Mouse (Mus musculus) natural killer cell, adult 2 months (primary cell): ENCODE data around the gene Brs3.

Experiments
- DNase-seq, 2 experiments: peaks; one replicate each; pipeline ENCODE4 v3.0.0; 2022; ENCODE audit warnings: low spot score in 2 of 2

The Brs3 gene

GRCm38 (mm10) chrX:57042774-57043173 is at the start of gene Brs3:
TSS of gene Brs3 (plus strand) at chrX:57043074.
- no peak for DNase-seq

- DNase-seq = no peak
These were observed 30.0 kb upstream of the Brs3 start for GRCm38 (mm10) chrX:57012891-57013290.

- DNase-seq = no peak
These were observed 995 bp downstream of the Brs3 start for GRCm38 (mm10) chrX:57043869-57044268.

- DNase-seq = no peak
These were observed 9.9 kb downstream of the Brs3 start for GRCm38 (mm10) chrX:57052848-57053173.

- peak; percentile 80 to 83 for DNase-seq
These were observed 10.5 kb downstream of the Brs3 start, which contains the start of gene Htatsf1 for GRCm38 (mm10) chrX:57053174-57053992. TSS of gene Htatsf1 (plus strand) at chrX:57053583.

- DNase-seq = no peak
These were observed 11.1 kb downstream of the Brs3 start for GRCm38 (mm10) chrX:57053993-57054385.

GRCm38 (mm10) chrX:57081496-57081895 is 38.6 kb downstream of the Brs3 start:
- DNase-seq = no peak

GRCm38 (mm10) chrX:57087806-57088205 is 44.9 kb downstream of the Brs3 start, which contains the start of gene Vgll1:
TSS of gene Vgll1 (plus strand) at chrX:57088106.
- no peak for DNase-seq
